Mouse (Mus musculus): ENCODE results near the gene Gm45717.

DNA sequence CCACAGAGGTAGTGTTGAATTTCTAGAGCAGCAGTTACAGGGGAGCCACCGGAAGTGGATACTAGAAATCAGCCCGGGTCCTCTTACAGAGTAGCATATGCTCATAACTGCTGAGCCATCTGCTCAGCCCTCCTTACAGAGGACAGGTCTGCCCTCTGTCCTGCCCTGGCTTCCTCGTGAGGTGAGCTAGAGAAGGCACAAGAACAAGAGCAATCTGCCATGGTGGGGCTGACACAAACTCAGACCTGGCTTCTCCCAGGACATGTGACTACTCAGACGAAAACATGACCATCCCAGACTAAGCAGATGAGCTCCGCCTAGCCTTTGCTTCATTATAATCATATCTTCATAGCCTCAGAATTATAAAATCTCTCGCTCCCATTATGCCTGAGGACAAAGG is 4.0 kb downstream of the Gm45717 start:
- no peak for TF ChIP-seq CTCF (IDR thresholded peaks at IDR 0.05; ENCODE audit: low read depth)
- no peak for TF ChIP-seq EP300 (IDR thresholded peaks at IDR 0.05; ENCODE audit: low read depth)

All from liver, embryonic 14.5 days (tissue).